Mouse (Mus musculus): ENCODE data around the gene Gm10591.
"Not testable (repeated sequence)": the region's sequence is repeated elsewhere in the genome, so short reads cannot be mapped to it uniquely, and the experiment has no call there.

The Gm10591 gene

GRCm38 (mm10) chr4:42611895-42612294, at the start of gene Gm10591:
Gene Gm10591 (plus strand): TSS chr4:42612195.
- DNase-seq, result not testable (repeated sequence)

GRCm38 (mm10) chr4:42629419-42629818, 17.4 kb downstream of the Gm10591 start, which contains the start of gene Gm2564:
Gene Gm2564 (plus strand): TSS chr4:42629719.
- DNase-seq, result not testable (repeated sequence)

GRCm38 (mm10) chr4:42654951-42655350, 43.0 kb downstream of the Gm10591 start, which contains the start of gene Ccl27b:
Gene Ccl27b (plus strand): TSS chr4:42655251.
- not testable (repeated sequence) for DNase-seq

- DNase-seq, result not testable (repeated sequence)
These were observed 49.8 kb downstream of the Gm10591 start, which contains the start of gene Il11ra2 for GRCm38 (mm10) chr4:42661793-42662192. Gene Il11ra2 (minus strand): TSS chr4:42661893.

All from cerebellum, adult 8-10 months (tissue).